Mouse (Mus musculus) yolk sac, embryonic 10.5 days (tissue): ENCODE measurements at regions not wholly inside any gene's neighbourhood (a gene's known extent, or its start where the extent isn't known, plus 50 kb on each side); places are given as distances from the start of the nearest gene placed in this dataset.

Experiments used
- DNase-seq: peaks from one replicate; pipeline ENCODE4 v3.0.0-alpha.2; 2017; ENCODE audit warnings: low spot score

DNA sequence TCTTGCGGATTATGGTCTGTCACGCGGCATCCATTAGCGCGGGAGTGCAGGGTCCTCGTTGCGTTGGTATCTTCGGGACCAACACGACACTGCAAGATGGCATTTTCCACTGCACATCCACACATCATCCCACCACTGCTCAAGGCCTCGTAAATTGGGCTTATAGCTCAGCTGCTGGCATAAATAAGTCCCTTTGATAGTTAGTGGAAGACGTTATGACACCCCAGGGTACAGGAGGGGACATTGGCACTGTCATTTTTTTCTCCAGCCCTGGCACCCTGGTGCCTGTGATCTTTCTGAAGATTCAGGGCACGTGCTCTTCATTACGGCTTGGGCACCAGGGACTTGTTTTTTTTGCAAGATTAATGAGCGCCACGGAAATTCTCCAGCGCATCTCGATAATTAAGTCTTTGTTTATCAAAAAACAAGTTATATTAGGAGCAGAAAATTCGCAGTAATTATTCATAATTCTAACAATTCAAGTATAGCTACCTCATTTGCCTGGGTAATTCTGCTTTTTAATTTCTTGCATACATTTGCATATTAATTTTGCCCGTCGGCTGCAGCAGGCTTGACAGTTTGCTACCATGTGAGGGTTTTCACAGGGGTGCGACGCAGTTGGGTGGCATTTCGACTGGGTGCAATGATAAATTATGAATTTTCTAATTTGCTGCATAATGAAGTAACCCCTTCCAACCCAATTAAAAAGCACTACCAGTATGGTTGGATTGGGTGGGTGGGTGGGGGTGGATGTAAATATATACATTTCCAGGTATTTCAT is 119.1 kb downstream of the Vrk1 start:
- DNase-seq: no peak

DNA sequence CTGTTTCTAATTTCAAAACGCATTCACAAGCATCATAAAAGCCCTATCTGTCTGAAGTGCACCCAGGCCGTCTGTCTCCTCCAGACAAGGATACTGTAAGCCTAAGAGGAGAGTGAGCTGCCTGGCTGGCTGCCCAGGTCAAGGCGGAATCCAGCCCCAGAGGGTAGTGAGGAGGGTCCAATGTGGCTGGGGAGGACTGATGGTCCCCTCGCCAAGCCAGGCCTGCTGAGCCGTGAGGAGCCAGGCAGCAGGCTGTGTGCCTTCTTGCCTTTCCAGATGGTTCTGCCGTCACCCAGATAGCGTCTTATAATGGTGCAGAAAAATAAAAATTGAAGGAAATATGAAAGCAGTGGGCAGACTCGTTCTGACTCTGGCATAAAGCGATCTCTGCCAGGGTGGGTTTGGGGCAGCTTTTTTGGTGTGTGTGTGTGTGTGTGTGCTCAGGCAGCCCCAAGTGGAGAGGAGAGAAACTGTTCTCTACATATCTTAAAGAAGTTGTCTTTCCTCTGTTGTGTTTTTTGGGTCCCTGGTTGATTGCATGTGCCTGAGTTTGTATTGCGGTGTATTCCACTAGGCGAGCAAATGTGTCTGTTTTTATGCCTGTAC is 120.1 kb downstream of the Vrk1 start:
- DNase-seq: no peak

DNA sequence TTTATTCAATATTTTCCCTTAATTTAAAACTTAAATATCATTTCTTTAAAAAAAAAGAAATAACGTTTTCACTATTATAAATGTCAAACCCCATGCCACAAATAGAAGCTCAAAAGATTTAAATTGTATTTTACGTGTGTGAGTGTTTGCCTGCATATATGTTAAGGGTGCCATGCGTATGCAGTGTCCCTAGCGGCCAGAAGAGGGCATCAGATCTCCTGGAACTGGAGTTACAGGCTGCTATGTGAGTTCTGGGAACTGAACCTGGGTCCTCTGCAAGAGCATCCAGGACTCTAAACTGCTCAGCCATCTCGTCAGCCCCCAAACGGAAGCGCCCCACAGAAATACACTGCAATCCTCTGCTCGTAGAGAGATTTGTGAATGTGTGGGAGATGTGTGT is 122.7 kb downstream of the Vrk1 start:
- DNase-seq: no peak

DNA sequence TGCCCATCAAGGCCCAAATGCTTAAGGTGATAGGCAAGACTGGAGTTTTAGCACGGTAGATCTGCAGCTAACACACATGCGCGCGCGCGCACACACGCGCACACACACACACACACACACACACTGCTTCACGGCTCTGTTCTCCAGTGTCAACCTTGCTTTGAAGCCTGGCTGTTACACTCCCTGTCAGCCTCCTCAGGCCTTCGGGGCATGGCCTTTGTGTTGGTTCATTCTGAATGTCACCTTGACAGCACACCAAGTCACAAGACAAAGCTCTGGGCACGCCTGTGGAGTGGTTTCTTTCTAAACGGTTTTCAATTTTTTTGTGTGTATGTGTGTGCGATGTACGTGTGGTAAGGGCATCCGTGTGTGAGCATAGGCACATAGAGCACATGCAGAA is 128.4 kb downstream of the Vrk1 start:
- no peak for DNase-seq

DNA sequence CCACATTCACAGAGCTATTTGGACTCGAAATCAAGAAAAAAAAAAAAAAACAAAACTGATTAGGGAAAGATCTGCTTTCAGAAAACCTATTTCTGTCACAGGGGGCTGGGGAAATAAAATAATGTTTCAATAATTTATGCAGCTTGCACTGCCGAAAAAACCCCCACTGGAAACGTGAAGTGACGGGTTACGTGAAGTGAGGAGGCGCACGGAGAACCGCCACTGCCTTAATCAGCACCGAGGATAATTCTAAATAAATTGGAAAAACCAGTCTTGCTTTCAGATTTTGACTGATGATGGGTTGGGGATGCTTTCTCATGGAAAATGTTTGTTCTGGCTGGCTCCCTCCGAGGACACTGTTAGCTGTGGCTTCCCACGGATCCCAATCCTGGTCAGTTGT is 129.5 kb downstream of the Vrk1 start:
- DNase-seq: no peak

DNA sequence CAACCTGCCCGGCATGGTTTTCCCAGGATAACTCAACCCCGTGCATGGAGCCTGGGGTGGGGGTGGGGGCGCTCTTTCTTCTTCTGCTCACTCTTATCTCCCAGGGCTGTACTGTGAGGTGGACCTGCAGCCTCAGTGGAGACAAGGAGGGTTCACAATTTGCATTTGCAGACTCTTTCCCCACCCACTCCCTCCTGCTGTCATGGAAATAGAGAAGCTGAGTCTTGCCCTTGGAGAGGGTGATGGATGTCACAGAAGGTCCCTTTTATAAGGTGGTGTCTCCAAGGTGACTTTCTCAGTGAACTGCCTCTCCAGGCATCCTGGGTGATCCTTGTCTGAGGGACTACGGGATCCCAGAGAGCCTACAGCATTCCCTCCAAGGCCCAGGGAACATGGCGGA is 129.9 kb downstream of the Vrk1 start:
- DNase-seq: no peak

DNA sequence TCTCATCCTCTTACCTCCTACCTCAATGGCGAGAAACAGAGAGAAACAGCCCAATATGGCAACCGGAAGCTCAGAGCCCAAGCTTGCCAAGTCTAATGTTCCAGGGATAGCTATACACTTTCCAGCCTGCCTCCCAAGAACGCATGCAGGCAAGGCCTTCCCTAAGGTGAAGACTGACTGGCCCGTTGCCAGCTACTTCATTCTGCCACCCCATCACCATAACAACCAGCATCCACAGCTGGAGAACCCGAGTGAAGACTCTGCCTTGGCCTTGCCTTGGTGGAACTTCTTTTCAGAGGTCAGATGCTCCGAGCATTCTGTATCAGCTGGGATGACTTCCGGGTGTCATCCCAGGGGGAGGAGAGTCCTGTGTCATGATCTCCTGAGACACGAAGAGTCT is 130.6 kb downstream of the Vrk1 start:
- no peak for DNase-seq

DNA sequence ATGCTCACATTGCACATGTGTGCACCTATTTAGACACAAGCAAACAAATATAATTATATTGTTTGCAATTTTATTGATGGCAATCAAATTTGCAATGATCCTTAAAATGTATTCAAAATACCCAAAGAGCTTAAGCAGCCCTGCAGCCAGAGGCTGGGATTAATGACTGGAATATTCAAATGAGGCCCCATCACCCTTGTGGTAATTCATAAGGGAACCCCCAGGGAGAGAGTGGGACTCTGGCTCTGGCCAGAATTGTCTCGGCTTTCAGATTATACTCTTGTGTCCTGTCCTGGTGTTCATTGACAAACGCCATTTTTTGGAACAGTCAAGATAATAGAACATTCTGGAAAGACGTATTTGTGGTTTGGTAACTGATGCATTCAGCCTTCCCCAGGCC is 133.5 kb downstream of the Vrk1 start:
- no peak for DNase-seq

DNA sequence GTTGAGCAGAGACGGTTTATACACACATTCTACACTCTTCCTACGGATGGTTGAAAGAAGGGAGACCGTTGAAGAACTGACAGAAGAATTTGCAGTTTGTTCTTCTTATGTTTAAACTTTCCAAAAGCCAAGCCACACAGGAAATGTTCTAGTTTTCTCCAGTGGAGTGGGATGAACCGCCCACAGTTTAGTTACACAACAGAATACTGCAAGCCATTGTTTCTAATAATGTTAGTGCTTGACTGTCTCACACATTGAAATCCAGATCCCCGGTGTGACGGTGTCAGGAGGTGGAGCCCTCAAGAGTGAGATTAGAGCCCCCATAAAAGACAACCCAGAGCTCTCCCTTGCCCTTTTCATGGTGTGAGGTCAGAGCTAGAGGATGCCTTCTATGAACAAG is 146.8 kb downstream of the Vrk1 start:
- DNase-seq: no peak

DNA sequence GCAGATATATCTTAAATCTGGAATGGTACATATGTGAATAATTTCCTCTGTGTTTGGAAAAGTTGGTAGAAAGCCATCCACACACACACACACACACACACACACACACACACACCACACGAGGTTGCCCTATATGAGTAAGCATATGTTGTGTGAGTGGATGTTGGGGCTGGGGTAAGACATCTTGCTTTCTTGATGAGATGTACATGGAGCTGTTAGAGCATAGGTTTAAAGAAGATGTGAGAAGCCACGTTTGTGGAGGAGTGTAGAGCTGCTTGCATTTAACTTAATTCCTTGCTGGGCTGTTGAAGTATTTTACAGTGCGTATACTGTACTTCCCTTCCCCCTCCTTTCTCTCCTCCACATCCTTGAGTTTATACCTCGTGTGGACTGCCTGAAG is 147.8 kb downstream of the Vrk1 start:
- DNase-seq: no peak

DNA sequence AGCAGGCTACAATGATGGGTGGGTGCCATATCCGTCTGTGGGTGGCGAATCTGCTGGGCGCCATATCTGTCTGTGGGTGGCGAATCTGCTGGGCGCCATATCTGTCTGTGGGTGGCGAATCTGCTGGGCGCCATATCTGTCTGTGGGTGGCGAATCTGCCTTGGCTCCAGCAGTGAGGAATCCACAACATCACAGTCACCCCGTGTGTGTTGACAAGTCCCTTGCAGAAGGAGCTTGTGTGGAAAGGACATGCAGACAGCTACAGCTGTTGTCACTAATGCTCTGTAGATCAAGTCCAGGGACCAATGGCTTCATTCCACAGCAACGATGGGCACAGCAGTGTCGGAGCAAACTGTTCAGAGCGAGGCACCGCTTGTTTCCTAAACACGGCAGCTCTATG is 148.6 kb downstream of the Vrk1 start:
- DNase-seq: no peak

DNA sequence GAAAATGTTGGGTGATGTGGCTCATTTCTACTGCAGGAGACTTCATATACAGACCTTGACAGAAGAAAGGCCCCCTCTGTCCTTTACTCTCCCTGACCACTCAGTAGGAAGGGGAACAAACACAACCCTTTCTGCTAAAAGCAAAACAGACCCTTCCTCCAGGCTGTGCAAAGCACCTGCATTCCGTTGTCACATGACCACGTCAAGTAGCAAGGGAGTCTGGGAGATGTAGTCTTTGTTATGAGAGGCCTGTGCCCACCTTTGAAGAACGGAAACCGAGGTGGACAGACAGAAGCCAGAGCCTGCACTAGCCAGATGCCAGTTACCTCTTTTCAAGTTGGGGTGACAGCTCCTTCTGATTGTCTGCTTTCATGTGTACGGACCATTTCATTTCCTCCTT is 161.3 kb downstream of the Vrk1 start:
- no peak for DNase-seq

DNA sequence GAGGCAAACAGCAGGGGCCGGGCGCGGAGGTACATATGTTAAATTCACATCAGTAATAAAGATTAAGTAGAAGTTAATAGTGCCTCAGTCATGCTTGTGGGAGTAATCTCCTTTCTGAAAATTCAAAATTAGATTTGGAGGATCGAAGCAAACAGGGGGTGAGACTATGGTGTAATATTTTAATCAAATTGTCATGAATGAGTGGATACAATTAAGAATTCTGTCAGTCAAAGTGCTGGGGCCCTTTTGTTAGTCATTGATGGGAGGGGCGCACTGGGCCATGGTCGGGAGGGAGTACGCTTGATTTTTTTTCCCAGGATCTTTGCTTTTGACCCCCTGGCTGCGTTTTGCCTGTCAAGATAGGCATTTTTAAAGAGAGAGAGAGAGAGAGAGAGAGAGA is 163.2 kb downstream of the Vrk1 start:
- DNase-seq: no peak

DNA sequence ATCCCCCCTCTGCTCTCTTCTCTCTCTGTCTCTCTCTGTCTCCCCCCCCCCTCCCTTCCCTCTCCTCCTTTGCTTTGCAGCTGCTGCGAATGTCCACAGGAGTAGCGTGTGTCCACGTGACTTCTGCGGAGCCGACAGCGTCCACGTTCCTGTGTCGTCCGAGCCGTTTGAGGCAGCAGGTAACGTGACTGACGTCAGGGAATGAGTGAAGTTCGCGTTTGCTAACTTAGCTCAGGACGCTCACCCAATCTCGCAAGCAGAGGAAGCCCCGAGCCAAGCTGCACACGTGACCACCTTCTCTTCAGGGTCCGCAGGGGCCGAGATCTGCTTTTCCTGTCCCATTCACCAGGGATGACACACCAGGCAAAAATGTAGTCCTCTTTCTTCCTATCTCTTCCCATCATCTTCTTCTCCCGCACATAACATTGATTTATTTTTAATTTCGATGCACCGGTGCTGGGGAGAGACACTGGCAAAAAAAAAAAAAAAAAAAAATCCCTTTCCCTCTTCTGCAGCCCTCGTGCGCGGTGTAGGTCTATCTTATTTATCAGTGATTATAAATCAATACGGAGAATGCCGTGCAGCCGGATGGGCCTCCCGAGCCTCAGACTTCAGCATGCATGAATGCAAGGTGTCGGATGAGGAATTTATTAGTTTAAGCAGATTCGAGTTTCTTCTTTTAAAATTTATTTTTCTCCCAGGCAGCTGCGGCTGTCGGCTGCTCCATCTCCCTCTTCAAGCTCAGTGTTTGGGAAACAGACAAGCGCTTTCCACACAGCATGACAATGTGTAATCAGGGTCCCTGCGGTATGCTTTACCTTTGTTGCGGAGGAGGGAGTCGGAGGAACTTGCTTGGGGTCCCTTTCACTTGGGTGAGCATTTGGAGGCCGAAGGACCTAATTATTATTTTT is 164.3 kb downstream of the Vrk1 start:
- peak; percentile 26 for DNase-seq

DNA sequence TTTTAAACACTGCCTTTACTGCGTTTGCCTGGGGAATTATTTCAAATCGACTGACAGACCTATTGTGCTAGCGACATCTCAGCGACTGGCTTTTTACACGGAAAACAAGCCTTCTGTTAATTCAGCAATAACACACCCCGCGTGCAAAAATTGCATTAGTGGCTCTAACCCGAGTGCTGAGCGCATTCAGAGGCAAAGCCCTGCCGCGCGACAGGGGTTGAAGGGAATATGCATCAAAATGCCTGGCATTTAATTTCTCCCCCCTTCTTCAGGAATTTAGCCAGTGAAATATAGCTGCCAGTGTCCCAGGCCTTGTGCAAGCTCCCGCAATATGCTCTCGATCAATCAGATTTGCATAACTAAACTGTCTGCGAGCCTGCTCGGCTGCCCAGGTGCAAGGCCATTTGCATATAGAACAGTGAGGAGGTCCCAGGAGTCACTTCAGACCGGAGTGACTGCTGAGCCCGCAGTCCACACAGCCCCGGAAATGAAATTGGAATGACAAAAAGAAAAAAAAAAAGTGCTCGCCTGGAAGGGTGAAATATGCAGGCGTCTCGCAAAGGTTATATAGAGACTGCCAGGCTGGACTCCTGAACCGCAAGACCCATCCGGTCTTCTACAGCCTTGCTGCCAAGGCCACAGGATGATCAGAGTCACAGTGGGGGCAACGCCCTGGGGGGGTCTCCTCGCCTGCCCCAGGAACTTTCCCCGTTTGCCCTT is 165.1 kb downstream of the Vrk1 start:
- no peak for DNase-seq

DNA sequence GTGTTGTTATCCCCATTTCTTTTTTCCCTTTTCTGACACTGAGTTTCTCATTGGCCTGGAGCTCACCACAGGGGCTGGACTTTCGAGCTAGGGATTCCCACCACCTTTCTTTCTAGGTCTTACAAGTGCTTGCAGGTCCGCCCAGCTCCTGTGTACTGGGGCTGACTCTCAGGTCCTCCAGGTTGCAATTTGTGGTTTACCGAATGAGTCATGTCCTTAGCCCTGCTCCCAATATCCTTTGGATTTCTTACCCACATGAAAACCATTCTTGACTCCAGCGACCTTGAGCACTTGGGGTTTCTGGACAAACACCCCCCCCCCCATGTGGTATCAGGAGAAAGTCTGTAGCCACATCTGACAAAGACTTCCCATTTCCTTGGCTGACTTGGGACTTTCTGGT is 167.3 kb downstream of the Vrk1 start:
- no peak for DNase-seq

DNA sequence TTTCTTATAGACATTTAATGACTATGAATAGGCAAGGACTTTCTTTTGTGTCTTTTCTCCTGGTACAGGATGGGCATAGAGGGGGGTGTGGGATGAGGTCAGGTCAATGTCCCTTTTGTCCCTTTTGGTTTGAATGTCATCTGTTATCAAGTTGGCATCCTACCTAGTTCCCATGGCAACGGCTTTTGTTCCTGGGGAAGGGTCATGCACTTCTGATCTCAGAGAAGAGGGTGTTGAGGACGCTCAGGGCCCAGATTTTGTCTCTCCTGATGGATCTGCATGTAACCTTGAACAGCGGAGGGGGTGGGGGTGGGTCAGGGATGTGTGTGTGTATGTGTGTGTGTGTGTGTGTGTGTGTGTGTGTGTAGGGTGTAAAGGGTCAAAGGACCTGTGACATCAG is 167.8 kb downstream of the Vrk1 start:
- DNase-seq: no peak

DNA sequence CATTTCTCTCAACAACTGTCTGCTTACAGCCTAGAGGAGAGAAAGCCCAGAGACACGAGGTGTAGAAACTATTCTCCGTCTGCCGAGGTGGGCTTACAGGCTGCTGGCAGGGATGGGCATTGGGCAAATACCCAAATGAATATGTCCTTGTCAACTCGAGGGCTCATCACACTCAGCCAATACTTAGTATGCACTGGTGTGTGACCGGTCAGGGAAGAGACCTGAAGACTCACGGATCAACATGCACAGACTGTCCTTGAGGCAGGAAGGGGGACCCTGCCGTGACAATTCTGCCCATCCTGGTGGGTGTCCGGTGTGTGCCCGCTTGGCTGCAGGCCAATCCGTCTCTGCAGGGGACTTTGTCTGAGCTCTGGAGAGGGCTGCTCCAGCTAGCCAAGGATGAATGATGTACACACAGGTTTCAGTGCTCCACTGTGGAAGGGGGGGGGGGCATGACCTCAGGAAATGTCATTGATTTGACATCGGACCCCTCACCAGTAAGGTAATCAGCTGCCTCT is 168.7 kb downstream of the Vrk1 start:
- DNase-seq: no peak

DNA sequence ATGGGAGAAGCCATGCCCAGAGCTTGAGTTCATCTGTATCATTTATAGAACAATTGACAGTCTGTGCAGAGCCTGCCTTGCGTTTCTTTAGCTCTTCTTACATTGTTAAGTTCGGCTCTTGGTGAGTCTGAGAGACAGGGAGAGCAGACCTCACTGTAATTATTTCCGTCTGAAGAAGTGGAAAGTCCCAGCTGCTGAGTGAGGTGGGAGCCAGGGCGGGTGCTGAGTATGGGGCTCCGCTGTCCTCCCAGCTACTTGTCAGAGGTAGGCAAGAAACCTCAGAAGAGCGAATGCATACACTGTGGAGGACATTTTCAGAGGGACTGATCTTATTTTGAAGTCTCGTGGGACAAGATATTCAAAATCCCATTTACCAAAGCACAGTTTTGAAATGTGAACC is 172.9 kb downstream of the Vrk1 start:
- DNase-seq: no peak

DNA sequence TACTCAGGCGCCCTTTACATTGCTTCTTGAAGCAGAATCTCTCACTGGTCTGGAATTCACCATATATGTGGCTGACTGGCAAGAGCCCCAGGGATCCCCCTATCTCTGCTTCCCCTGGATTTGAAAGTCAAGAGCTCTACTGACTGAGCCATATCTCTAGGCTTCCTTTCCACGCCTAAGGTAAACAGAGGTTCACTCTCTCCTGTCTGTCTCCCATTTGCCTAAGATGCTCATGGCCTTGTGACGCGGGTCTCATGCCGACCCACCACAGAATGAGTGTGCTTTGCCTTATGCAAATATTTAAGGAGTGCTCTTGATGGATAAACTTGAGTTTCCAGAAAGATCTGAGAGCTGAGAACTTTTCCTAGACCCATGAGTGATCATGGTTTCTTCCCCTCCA is 173.9 kb downstream of the Vrk1 start:
- no peak for DNase-seq

DNA sequence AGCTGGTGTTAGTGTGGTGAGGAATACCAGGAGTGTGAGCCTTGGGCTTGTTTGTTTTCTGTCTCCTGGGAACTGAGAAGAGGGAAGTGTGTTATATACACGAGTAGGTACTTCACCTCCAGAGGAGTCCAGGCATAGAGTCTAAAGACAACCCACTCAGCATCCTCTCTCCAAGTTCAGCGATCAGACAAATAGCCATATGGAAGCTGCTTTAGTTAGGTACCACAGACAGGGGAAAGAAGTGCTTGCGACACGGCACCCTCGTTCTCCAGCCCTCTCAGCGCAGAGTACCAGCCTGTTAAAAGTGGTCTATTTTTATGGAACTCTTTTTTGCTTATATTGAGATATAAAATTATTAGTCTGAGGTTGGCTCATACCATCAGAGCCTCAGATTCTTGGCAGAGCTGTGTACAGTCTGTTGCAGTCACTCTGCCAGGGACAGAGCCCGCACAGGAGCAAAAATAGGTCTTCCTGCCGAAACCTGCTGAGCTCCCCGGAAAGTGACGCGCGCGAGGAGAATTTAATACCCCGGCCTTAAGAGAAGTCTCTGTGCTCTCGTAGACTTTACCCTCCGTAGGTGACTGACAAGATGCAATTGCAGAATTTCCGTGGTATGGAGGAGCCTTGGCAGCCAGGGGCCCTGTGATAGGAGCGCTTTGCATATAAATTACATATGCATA is 175.5 kb downstream of the Vrk1 start:
- no peak for DNase-seq

DNA sequence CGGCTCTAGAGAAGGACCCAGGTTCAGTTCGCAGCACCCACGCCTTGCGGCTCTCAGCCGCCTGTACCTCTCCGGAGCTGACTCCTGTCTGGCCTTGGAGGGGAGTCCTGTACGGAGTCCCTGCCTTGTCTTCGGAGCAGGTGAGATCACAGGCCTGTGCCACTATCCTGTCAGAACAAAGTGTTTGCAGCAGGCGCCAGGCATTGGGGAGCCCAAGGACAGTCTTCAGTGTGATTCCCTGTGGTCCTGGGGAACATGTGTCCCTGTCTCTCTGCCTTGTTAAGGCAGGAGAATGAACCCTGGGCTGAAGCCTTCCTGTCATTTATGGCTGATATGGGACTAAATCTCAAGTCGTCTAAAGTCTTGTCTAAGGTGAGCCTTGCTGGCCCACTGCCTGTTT is 176.5 kb downstream of the Vrk1 start:
- DNase-seq: no peak
